Mouse (Mus musculus) G1E-ER4 (cell line): ENCODE data around the gene Mrps16. TPM values are rescaled to one million over a fixed set of nuclear protein-coding genes. Genes with fewer than 3 reads are reported as not detected.

Experiments
- GATA1 ChIP-seq: IDR thresholded peaks from one replicate; pipeline ENCODE4 v1.8.0; 2012; ENCODE audit warnings: low read length, inconsistent platforms
- polyA plus RNA-seq: library from polyadenylated mRNA; stranded (reverse); fragments of >175 nt; gene quantifications from 2 replicates; pipeline ENCODE4 v1.2.3, GENCODE M21; 2012

Mrps16 gene
- 30.3 and 33.3 TPM in 2 replicates for polyA plus RNA-seq

DNA sequence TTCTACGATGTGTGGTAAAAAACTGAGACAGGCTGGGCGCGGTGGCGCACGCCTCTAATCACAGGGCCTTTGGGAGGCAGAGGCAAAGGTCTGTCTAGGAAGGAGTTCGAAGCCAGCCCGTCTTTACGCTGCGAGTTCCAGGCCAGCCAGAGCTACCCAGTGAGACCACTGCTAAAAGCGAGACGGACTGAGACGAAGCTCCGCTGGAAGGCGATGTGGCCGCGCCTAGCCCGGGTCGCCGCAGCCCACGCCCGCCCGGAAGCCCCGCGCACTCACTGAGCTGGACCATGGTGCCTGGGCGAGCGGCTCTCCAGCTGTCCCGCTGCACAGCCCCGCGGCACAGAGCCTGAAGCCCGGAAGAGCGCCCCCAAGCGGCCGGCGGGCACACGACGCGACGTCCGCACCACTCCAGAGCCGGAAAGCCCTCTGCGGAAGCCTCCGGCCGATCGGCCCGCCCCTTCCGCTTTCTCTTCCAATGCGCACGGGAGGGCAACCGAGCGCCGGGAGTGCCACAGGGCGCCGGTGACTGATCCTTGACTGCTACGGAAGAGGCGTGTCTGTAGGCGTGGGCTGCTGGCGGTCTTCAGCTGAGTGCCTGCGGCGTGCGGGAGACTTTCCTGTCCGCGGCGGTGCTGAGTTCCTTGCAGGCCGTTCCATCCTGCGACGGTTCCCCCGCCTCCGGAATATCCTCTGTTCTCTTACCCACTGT is at the start of gene Mrps16:
Gene Mrps16, minus strand, starts transcription at position 430 of the 709 bp plus-strand sequence.
- TF ChIP-seq GATA1: no peak

DNA sequence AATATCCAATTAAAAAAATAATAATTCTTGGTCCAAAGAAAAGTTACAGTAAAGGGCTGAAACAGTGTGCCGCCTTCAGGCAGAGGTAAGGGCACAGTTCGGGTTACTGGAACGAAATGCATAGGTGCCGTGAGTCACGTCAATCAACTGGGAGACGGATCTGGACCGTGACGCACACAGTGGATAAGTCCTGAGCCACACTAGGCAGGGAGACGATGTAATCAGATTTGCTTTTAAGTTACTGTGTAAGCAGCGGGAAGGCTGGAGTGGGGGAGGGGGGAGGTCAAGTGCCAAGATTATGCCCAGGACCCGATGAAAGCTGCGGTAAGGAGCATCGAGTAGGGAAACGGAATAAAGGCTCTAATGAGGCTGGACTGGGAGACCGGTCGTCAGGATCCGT is 48.8 kb upstream of the Mrps16 start:
- no peak for TF ChIP-seq GATA1

DNA sequence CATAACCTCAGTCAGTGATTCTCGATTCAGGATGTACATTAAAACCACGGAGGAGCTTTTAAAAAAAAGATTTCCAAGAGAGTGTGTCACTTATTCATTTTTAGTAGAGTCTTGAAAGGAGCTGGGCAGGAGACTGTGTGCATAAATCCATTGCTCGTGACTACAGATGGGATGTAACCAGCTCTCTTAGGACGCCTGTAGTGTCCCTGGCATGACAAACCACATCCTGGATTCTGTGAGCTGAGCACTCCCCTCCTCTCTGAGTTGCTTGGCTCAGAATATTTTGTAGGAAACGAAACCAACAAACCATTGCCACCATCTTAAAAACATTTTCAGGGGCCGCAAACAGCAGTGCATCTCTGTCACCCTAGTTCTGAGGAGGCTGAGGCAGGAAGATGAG is 43.5 kb upstream of the Mrps16 start:
- TF ChIP-seq GATA1: no peak

DNA sequence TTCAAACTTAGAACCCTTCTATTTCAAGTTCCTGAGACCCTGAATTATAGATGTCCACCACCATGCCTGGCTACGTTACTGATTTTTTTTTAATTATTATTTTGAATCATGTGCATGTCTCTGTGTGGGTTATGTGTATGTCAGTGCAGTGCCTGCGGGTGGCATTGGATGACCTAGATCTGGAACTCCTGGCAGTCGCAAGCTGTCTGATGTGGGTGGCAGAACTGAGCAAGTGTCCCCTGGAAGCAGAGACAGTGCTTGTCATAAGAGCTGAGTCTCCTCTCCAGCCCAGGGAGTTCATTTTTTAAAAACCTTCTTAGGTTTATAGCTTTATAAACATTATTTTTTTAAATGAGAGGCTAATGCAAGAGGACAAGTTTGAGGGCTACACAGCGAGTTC is 39.0 kb upstream of the Mrps16 start:
- no peak for TF ChIP-seq GATA1

DNA sequence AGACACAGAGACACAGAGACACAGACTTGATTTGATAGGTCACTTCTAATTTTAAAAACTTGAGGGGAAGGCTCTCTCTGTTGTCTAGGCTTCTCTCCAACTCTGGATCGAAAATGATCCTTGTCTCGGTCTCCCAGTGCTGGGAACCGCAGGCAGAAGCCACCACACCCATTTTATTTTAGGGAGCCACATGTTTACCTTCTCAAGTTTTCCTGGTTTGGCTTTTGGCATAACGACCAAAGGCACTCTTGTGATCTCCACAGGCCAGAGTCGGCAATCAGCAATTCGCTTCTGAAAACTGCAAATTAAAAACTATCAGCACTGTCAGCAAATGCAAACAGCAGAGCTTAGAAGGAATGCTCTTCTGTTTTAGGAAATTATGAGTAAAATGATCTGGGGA is 38.3 kb upstream of the Mrps16 start:
- no peak for TF ChIP-seq GATA1

DNA sequence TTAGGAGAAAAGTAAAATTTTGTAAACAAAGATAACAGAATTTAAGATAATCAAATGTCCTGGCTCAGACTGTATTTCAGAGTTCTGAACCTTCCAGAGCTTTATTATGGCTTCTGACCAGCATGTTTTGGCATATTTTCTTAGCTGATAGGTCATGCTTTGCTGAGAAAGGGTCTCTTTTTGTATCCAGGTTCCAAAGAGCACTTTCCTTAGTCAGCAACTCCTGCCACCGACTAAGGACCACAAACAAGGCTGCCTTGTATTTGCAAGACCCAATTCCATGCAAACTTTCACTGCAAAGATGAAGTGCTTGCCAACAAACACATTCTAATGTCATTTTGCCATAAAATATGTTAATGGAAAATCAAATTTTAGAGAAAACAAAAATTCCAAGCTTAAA is 36.4 kb upstream of the Mrps16 start:
- no peak for TF ChIP-seq GATA1

DNA sequence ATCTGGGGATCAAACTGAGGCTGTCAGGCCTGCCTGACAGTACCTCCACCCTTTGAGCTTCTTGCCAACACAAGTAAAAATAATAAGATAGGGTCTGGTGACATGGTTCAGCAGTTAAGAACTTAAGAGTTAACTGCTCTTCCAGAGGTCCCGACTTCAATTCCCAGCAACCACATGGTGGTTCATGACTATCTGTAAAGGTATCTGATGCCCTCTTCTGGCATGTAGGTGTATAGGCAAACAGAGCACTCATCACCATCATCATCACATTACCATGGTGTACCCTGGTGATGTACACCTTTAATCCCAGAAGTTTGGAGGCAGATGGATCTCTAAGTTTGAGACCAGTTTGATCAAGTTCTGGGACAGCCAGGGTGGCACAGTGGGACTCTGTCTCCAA is 35.2 kb upstream of the Mrps16 start:
- no peak for TF ChIP-seq GATA1

DNA sequence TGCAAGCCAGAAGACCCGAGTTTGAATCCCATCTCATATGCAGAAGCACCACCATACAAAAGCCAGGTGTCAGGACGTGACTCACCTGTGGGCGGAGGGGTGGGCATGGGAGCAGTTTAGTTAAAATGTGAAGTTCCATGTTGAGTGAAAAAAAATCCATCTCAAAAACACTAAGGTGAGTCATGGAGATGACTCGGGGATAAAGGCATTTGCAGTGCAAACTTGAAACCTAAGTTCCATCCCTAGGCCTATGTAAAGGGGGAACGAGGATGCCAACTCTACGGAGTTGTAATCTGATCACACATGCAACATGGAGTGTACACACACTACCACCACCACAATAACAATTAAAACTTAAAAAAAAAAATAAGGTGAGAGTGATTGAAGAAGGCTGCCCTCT is 29.6 kb upstream of the Mrps16 start:
- TF ChIP-seq GATA1: no peak

DNA sequence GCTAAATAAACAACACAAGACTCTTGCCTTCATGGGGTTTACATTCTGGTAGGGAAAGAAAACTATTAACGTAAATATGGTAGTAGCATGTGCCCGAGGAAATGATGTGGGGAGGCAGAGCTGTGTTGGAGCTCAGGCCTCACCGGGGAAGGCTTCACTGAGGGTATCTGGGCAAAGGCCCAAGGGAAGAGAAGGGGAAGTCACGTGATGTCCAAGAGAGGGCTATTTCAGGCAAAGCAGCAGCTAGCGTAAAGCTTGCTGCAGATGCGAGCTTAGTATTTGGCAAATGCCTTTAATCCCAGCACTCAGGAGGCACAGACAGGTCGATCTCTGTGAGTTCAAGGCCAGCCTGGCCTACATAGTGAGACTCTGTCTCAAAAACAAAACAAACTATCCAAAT is 28.8 kb upstream of the Mrps16 start:
- no peak for TF ChIP-seq GATA1

DNA sequence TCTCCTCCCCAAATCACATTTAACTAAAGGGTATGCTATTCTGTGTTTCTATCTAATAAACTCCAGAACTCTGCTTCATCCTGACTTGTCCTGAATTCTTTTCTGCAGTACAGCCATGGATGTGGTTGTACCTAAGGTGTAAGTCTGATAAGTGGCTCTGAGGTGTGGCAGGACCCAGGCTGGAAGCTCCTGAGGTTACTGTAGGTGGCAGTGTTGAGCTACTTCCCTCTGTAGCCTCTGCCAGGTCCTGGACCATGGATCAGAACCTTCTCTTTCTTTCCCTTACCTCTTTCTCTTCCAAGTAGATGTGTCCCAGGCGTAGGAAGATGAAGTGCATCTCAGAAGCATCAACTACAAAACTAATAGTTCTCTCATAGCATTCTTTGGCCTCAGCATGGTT is 6.6 kb upstream of the Mrps16 start:
- TF ChIP-seq GATA1: no peak

DNA sequence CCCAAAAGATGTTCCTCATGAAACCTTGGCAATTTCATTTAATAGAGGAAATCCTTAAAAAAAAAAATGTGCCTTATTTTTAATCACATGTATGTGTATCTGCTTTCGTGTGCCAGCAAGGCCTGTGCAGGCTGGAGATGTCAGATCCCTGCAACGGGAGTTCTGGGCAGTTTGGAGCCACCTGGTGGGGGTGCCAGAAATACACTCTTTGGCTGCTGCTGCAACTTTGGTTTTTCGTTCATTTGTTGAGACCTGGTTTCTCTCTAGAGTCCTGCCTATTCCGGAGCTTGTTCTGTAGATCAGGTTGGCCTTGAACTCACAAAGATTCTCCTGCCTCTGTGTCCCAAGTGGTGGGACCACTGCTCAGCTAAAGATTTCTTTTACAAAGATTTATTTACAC is 5.4 kb upstream of the Mrps16 start:
- no peak for TF ChIP-seq GATA1

DNA sequence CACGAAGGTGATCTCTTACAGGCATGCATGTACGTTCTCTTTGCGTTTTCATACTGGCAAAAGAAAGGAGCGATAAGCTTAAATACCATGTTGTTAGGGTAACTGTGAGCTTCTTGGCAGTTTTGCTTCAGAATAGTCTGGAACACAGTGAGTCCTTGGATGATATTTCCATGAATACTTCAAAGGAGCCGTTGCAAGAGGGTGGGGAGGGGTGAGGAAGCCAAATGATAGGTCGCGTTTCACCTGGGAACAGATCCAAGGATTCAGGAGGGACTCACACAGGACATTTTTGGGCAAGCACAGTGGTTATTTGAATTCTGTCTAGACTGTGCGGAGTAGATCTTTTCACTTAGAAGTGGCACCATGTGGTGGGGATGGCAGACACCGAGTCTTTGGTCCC is 3.8 kb upstream of the Mrps16 start:
- TF ChIP-seq GATA1: no peak

DNA sequence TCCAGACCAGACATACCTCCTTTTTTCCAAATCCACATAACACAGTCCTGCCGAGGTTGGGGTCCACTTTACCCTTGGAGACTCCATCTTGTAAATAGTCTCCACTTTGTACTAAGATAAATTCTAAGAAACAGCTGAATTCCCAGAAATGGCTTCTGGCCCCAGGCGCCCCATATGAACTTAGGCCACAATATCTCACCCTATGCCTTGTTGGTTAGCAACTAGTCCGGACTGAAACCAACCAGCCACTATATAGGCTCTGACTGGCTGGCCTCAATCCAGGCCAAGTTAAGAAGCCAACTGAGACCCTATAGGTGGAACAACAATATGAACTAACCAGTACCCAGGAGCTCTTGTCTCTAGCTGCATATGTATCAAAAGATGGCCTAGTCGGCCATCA is 1.1 kb downstream of the Mrps16 start:
- no peak for TF ChIP-seq GATA1

DNA sequence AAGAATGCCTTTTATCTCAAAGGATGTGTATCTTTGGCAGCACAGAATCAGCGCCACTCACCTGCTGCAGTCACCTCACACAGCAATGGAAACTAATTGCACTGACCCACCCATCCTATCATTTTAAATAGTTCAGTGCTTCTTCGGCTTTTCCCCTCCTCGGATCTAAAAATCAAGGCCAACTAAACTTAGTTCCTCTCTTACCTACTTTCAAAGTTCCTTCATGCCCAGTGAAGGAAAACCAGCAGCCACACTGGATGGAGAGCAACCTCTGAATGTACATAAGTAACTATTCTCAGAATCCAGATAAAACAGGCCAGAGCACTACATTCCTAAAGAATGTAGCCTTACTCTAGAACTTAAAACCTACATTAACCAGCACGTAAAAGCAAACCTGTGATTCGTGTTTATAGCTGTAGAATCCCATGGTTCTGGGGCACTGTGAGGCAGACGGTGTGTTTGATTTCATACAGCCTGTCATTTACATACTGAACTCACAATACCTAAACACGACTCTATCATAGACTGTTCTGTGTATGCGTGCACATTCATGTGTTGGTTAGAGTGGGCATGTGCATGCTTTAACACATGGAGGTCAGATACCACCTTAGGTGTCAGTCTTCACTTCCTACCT is 3.9 kb downstream of the Mrps16 start:
- no peak for TF ChIP-seq GATA1

DNA sequence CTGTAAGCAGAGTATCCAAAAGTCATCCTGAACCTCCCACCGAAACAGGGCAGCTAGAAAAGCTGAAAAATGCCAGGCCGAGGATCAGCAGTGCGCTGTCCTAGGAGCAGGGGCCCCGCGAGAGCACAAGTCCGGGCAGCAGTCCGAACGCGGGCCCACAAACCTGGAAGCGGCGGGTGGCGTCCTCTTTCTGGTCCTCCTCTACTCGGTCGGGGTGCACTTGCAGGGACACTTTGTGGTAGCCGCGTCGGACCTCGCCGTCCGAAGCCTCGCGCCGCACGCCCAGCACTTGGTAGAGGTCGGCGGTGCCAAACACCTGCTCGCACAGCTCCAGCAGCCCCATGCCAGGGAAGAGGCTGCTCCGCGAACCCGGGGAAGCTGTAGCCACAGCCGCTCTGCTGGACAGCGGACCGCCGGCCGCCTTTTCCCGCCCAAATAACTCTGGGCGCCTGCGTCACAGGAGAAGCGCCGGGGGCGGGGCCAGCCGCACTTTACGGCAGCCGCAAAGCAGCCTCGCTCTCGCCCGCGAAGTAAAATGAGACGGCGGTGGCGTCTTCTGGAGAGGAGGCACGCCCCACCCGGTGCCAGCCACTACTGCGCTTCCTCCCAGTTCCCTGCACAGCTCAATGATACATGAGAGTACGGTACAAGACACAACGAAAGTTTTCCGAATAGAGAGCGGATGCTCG is 4.8 kb downstream of the Mrps16 start, which contains the start of gene Dnajc9:
Gene Dnajc9, minus strand, starts transcription at position 470 of the 689 bp plus-strand sequence.
- TF ChIP-seq GATA1: no peak

DNA sequence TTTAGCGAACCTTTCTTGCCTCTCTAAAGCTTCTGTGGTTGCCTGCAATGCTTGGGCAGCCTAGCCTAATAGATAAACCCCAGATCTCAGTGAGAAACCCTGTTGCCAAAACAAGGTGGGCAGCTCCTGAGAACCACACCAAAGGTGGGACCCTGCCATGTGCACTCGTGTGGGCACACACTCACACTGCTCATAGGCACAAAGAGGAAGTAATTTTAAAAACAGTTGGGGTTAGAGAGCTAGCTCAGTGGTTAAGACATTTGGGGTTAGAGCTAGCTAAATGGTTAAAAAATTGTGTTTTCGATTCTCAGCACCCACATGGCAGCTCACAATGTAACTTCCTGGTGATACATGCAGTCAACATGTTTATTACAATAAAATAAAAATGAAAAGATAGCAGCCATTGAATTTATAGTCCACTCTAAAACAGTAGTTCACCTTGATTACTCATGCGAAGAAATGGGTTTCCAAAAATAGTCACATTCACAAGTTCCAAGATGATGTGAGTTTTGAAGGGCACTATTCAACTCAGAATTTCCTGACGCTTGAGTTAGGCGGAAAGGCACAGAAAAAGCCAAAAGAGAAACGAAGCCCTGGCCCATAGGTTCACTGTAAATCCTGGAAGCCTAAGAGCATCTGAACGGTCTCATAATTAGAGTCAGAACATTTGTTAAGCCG is 13.5 kb downstream of the Mrps16 start:
- no peak for TF ChIP-seq GATA1

DNA sequence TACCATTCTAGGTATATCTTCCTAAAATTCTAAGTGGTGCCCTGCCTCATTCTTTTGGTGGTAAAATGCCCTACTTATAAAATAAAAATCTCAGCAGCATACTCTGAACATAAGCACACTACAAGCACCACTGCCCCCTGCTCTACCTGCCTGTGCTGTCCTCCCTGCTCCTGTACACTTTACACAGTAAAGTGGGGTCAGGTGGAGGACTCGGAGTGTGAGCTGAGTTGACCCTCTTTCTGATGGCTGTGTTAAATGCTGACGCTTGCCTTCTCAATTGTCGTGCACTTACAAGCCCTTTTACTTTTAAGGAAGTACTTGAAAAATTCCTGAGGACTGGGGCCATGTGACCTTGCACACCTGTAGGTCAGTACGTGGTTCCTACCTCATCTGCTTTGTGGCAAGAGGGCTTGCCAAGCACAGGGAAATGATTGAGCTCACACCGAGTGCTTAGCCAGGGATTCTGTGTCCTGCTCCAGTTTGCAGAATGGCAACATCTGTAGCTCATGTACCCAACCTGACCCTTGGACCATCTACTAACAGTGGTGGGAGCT is 14.3 kb downstream of the Mrps16 start:
- no peak for TF ChIP-seq GATA1
